Mouse (Mus musculus): Measurements from ENCODE around the gene Wnt11. TPM values are rescaled to one million over a fixed set of nuclear protein-coding genes. Genes with fewer than 3 reads are reported as not detected.

Gene Wnt11
- total and polyA plus RNA-seq, 3 experiments: not detected

GRCm38 (mm10) chr7:98897323-98897722, 62.4 kb downstream of the Wnt11 start:
- H3K79me2 ChIP-seq (ENCODE audit: control insufficient read depth, insufficient read depth, low read length, poor library complexity): no peaks in the 10 kb centered on the region
- H3K9me3 ChIP-seq (replicated peaks; ENCODE audit: insufficient read depth, low read length): no peaks in the 10 kb centered on the region
- H3K36me3 ChIP-seq (ENCODE audit: control insufficient read depth in 1 of 2, insufficient read depth in 2 of 2, low read length in 2 of 2): no peaks in the 10 kb centered on the region
- H3K9ac ChIP-seq (ENCODE audit: control insufficient read depth, low read depth, low read length, poor library complexity, severe bottlenecking): no peak overlapping the region
- H3K27ac ChIP-seq (ENCODE audit: control insufficient read depth, low read depth, low read length): no peak overlapping the region
- no peaks in the 10 kb centered on the region for H3K27me3 ChIP-seq (ENCODE audit: control insufficient read depth in 1 of 2, insufficient read depth in 2 of 2, low read length in 2 of 2)
- TF ChIP-seq ZKSCAN1 (IDR thresholded peaks at IDR 0.05; ENCODE audit: low read depth, low read length) (no peak), KAT2A (conservative IDR thresholded peaks at IDR 0.05; ENCODE audit: low read depth, low read length) (no peak), ETS1 (IDR thresholded peaks at IDR 0.05; ENCODE audit: low read depth, low read length) (no peak), MXI1 (IDR thresholded peaks at IDR 0.05; ENCODE audit: low read depth, low read length) (no peak), MYC (IDR thresholded peaks at IDR 0.05; ENCODE audit: low read depth, low read length) (no peak), HCFC1 (IDR thresholded peaks at IDR 0.05; ENCODE audit: low read depth, low read length) (no peak), EP300 (IDR thresholded peaks at IDR 0.05; ENCODE audit: low read depth in 1 of 2, low read length in 2 of 2) (no peak), TBP (IDR thresholded peaks at IDR 0.05; ENCODE audit: low read depth, low read length) (no peak), UBTF (IDR thresholded peaks at IDR 0.05; ENCODE audit: borderline replicate concordance, insufficient read depth, low read depth, low read length) (no peak), SMC3 (IDR thresholded peaks at IDR 0.05; ENCODE audit: low read depth, low read length) (no peak), RCOR1 (IDR thresholded peaks at IDR 0.05; ENCODE audit: low read depth, low read length) (no peak), RAD21 (IDR thresholded peaks at IDR 0.05; ENCODE audit: low read depth, low read length) (no peak), MAZ (IDR thresholded peaks at IDR 0.05; ENCODE audit: low read depth, low read length) (no peak), ZMIZ1 (IDR thresholded peaks at IDR 0.05; ENCODE audit: low read depth, low read length) (no peak), USF2 (IDR thresholded peaks at IDR 0.05; ENCODE audit: borderline replicate concordance in 1 of 2, insufficient read depth in 1 of 2, low read depth in 1 of 2, low read length in 2 of 2) (no peak), POLR2A (IDR thresholded peaks at IDR 0.05; ENCODE audit: control insufficient read depth in 1 of 2, insufficient read depth in 1 of 2, low read depth in 1 of 2, low read length in 2 of 2, poor library complexity in 1 of 2) (no peak), E2F4 (IDR thresholded peaks at IDR 0.05; ENCODE audit: borderline replicate concordance, low read depth, low read length) (no peak)
- H3K4me3 ChIP-seq (ENCODE audit: control insufficient read depth in 1 of 2, insufficient read depth in 1 of 2, low read depth in 2 of 2, low read length in 2 of 2): no peak overlapping the region
- H3K4me1 ChIP-seq (ENCODE audit: control insufficient read depth in 1 of 2, insufficient read depth in 2 of 2, low read length in 2 of 2): no peaks in the 10 kb centered on the region
- DNase-seq (ENCODE audit: low read depth, low spot score): no peak

- Histone ChIP-seq H3K27ac (ENCODE audit: control insufficient read depth, low read depth, low read length) (no peak overlapping the region), H3K9ac (ENCODE audit: control insufficient read depth, low read depth, low read length, poor library complexity, severe bottlenecking) (no peak overlapping the region), H3K36me3 (ENCODE audit: control insufficient read depth in 1 of 2, insufficient read depth in 2 of 2, low read length in 2 of 2) (no peaks in the 10 kb centered on the region), H3K79me2 (ENCODE audit: control insufficient read depth, insufficient read depth, low read length, poor library complexity) (no peaks in the 10 kb centered on the region), H3K4me3 (ENCODE audit: control insufficient read depth in 1 of 2, insufficient read depth in 1 of 2, low read depth in 2 of 2, low read length in 2 of 2) (no peak overlapping the region), H3K27me3 (ENCODE audit: control insufficient read depth in 1 of 2, insufficient read depth in 2 of 2, low read length in 2 of 2) (no peaks in the 10 kb centered on the region), H3K4me1 (ENCODE audit: control insufficient read depth in 1 of 2, insufficient read depth in 2 of 2, low read length in 2 of 2) (no peaks in the 10 kb centered on the region), H3K9me3 (replicated peaks; ENCODE audit: insufficient read depth, low read length) (no peaks in the 10 kb centered on the region)
- TF ChIP-seq MAX (IDR thresholded peaks at IDR 0.05; ENCODE audit: low read length) (no peak), BHLHE40 (IDR thresholded peaks at IDR 0.05; ENCODE audit: borderline replicate concordance, low read depth, low read length) (no peak), UBTF (IDR thresholded peaks at IDR 0.05; ENCODE audit: borderline replicate concordance, insufficient read depth, low read depth, low read length) (no peak), ELF1 (IDR thresholded peaks at IDR 0.05; ENCODE audit: low read depth, low read length) (no peak), TCF12 (IDR thresholded peaks at IDR 0.05; ENCODE audit: low read depth, low read length) (no peak), SIN3A (IDR thresholded peaks at IDR 0.05; ENCODE audit: low read length) (no peak), MEF2A (IDR thresholded peaks at IDR 0.05; ENCODE audit: extremely low read depth, insufficient replicate concordance, low read depth, low read length, poor library complexity, severe bottlenecking) (no peak), ZMIZ1 (IDR thresholded peaks at IDR 0.05; ENCODE audit: low read depth, low read length) (no peak), HCFC1 (IDR thresholded peaks at IDR 0.05; ENCODE audit: low read depth, low read length) (no peak), GATA1 (IDR thresholded peaks at IDR 0.05; ENCODE audit: low read depth, low read length) (no peak), POLR2AphosphoS2 (IDR thresholded peaks at IDR 0.05; ENCODE audit: low read length) (no peak), ZNF384 (IDR thresholded peaks at IDR 0.05; ENCODE audit: low read depth, low read length) (no peak), POLR2AphosphoS5 (IDR thresholded peaks at IDR 0.05; ENCODE audit: borderline replicate concordance, low read depth, low read length) (no peak), USF2 (IDR thresholded peaks at IDR 0.05; ENCODE audit: borderline replicate concordance in 1 of 2, insufficient read depth in 1 of 2, low read depth in 1 of 2, low read length in 2 of 2) (no peak), KAT2A (conservative IDR thresholded peaks at IDR 0.05; ENCODE audit: low read depth, low read length) (no peak), ZKSCAN1 (IDR thresholded peaks at IDR 0.05; ENCODE audit: low read depth, low read length) (no peak), CTCF (IDR thresholded peaks at IDR 0.05 in 2 of 3, conservative IDR thresholded peaks at IDR 0.05 in 1 of 3; ENCODE audit: control insufficient read depth in 1 of 3, insufficient read depth in 1 of 3, low read depth in 2 of 3, low read length in 3 of 3, poor library complexity in 1 of 3, severe bottlenecking in 1 of 3) (no peak)
- no peak for DNase-seq (ENCODE audit: low read depth, low spot score)
These were observed 64.9 kb downstream of the Wnt11 start for GRCm38 (mm10) chr7:98899815-98900214.
